Mouse (Mus musculus) MEL (cell line): ENCODE data around the gene Sptbn1. TPM values are rescaled to one million over a fixed set of nuclear protein-coding genes. Genes with fewer than 3 reads are reported as not detected.

Source experiments
- DNase-seq: peaks from one replicate; pipeline ENCODE4 v3.0.0; 2011; ENCODE audit warnings: low read depth, low spot score
- H3K27ac ChIP-seq: 2 replicates; pipeline ENCODE4 v1.5.1; 2012; ENCODE audit warnings: low read depth, mild to moderate bottlenecking, control low read depth, low read length, moderate library complexity; ENCODE audit not compliant: control insufficient read depth
- H3K27me3 ChIP-seq, 2 experiments: fragments of 150-350 bp in 1 of 2; sonication (generic) in 1 of 2; 2 replicates each; pipeline ENCODE4 v1.6.1; 2012; ENCODE audit warnings: low read length in 2 of 2, mild to moderate bottlenecking in 2 of 2, improper control_type of control experiment in 1 of 2, moderate library complexity in 1 of 2; ENCODE audit not compliant: insufficient read depth in 2 of 2, control insufficient read depth in 1 of 2
- H3K36me3 ChIP-seq, 2 experiments: 2 replicates each; pipeline ENCODE4 v1.6.1; 2012 to 2014; ENCODE audit warnings: low read length in 2 of 2, improper control_type of control experiment in 1 of 2, inconsistent platforms in 1 of 2, mild to moderate bottlenecking in 1 of 2; ENCODE audit not compliant: insufficient read depth in 2 of 2, control insufficient read depth in 1 of 2
- H3K4me1 ChIP-seq, 2 experiments: fragments of 150-350 bp in 1 of 2; sonication (generic) in 1 of 2; 2 replicates each; pipeline ENCODE4 v1.6.1; 2012; ENCODE audit warnings: low read length in 2 of 2, improper control_type of control experiment in 1 of 2, mild to moderate bottlenecking in 1 of 2; ENCODE audit not compliant: insufficient read depth in 2 of 2, control insufficient read depth in 1 of 2
- H3K4me3 ChIP-seq, 2 experiments: fragments of 150-350 bp in 1 of 2; sonication (generic) in 1 of 2; 2 replicates each; pipeline ENCODE4 v1.5.1; 2012; ENCODE audit warnings: low read depth in 2 of 2, low read length in 2 of 2, mild to moderate bottlenecking in 2 of 2, moderate library complexity in 2 of 2, control low read depth in 1 of 2, improper control_type of control experiment in 1 of 2; ENCODE audit not compliant: control insufficient read depth in 1 of 2, insufficient read depth in 1 of 2
- H3K79me2 ChIP-seq: 2 replicates; pipeline ENCODE4 v1.6.1; 2012; ENCODE audit warnings: mild to moderate bottlenecking, low read length, moderate library complexity; ENCODE audit not compliant: control insufficient read depth, poor library complexity, insufficient read depth
- H3K9ac ChIP-seq: 2 replicates; pipeline ENCODE4 v1.6.1; 2012; ENCODE audit warnings: low read depth, mild to moderate bottlenecking, control low read depth, low read length, moderate library complexity; ENCODE audit not compliant: control insufficient read depth, poor library complexity, severe bottlenecking
- H3K9me3 ChIP-seq: fragments of 150-350 bp; sonication (generic); replicated peaks from 2 replicates; pipeline ENCODE4 v1.6.1; 2012; ENCODE audit warnings: mild to moderate bottlenecking, low read length, improper control_type of control experiment, moderate library complexity; ENCODE audit not compliant: insufficient read depth
- BHLHE40 ChIP-seq: IDR thresholded peaks from 2 replicates; pipeline ENCODE4 v1.6.1; 2012; ENCODE audit warnings: low read depth, mild to moderate bottlenecking, inconsistent platforms, low read length, improper control_type of control experiment, borderline replicate concordance
- CHD1 ChIP-seq: IDR thresholded peaks from 2 replicates; pipeline ENCODE4 v1.6.1; 2012; ENCODE audit warnings: low read depth, mild to moderate bottlenecking, inconsistent platforms, low read length, improper control_type of control experiment
- CHD2 ChIP-seq: IDR thresholded peaks from 2 replicates; pipeline ENCODE4 v1.6.1; 2011; ENCODE audit warnings: low read length, improper control_type of control experiment
- CTCF ChIP-seq, 3 experiments: IDR thresholded peaks in 2 of 3; conservative IDR thresholded peaks in 1 of 3; 2 replicates each; pipeline ENCODE4 v1.5.1; 2011 to 2012; ENCODE audit warnings: low read length in 3 of 3, low read depth in 2 of 3, mild to moderate bottlenecking in 2 of 3, improper control_type of control experiment in 1 of 3, inconsistent platforms in 1 of 3, mixed read lengths in 1 of 3, moderate library complexity in 1 of 3; ENCODE audit not compliant: control insufficient read depth in 1 of 3, insufficient read depth in 1 of 3, poor library complexity in 1 of 3, severe bottlenecking in 1 of 3
- E2F4 ChIP-seq: IDR thresholded peaks from 2 replicates; pipeline ENCODE4 v1.6.1; 2011; ENCODE audit warnings: low read depth, low read length, improper control_type of control experiment, borderline replicate concordance
- ELF1 ChIP-seq: IDR thresholded peaks from 2 replicates; pipeline ENCODE4 v1.6.1; 2014; ENCODE audit warnings: low read depth, mild to moderate bottlenecking, inconsistent platforms, low read length, improper control_type of control experiment, moderate library complexity
- EP300 ChIP-seq, 2 experiments: IDR thresholded peaks; 2 replicates each; pipeline ENCODE4 v1.6.1; 2011; ENCODE audit warnings: improper control_type of control experiment in 2 of 2, low read length in 2 of 2, low read depth in 1 of 2, mild to moderate bottlenecking in 1 of 2
- ETS1 ChIP-seq: IDR thresholded peaks from 2 replicates; pipeline ENCODE4 v1.6.1; 2012; ENCODE audit warnings: low read depth, mild to moderate bottlenecking, inconsistent platforms, low read length, improper control_type of control experiment, moderate library complexity
- GATA1 ChIP-seq: IDR thresholded peaks from 2 replicates; pipeline ENCODE4 v1.6.1; 2011; ENCODE audit warnings: low read depth, low read length, improper control_type of control experiment
- HCFC1 ChIP-seq: IDR thresholded peaks from 2 replicates; pipeline ENCODE4 v1.6.1; 2012; ENCODE audit warnings: low read depth, mild to moderate bottlenecking, inconsistent platforms, low read length, improper control_type of control experiment, moderate library complexity
- JUND ChIP-seq: IDR thresholded peaks from 2 replicates; pipeline ENCODE4 v1.6.1; 2011; ENCODE audit warnings: low read depth, mild to moderate bottlenecking, improper control_type of control experiment, low read length
- KAT2A ChIP-seq: conservative IDR thresholded peaks from 2 replicates; pipeline ENCODE4 v1.6.1; 2012; ENCODE audit warnings: low read depth, low read length, improper control_type of control experiment, inconsistent platforms
- MAFK ChIP-seq: IDR thresholded peaks from 2 replicates; pipeline ENCODE4 v1.6.1; 2011; ENCODE audit warnings: low read depth, mild to moderate bottlenecking, low read length, improper control_type of control experiment, borderline replicate concordance
- MAX ChIP-seq: IDR thresholded peaks from 2 replicates; pipeline ENCODE4 v1.6.1; 2011; ENCODE audit warnings: low read length, improper control_type of control experiment
- MAZ ChIP-seq: IDR thresholded peaks from 2 replicates; pipeline ENCODE4 v1.6.1; 2012; ENCODE audit warnings: low read depth, mild to moderate bottlenecking, inconsistent platforms, low read length, improper control_type of control experiment
- MXI1 ChIP-seq: IDR thresholded peaks from 2 replicates; pipeline ENCODE4 v1.6.1; 2011; ENCODE audit warnings: mild to moderate bottlenecking, low read depth, low read length, improper control_type of control experiment
- MYB ChIP-seq: IDR thresholded peaks from 2 replicates; pipeline ENCODE4 v1.6.1; 2011; ENCODE audit warnings: mild to moderate bottlenecking, low read depth, low read length, improper control_type of control experiment
- MYC ChIP-seq: IDR thresholded peaks from 2 replicates; pipeline ENCODE4 v1.6.1; 2011; ENCODE audit warnings: low read depth, mild to moderate bottlenecking, low read length, improper control_type of control experiment, moderate library complexity
- NELFE ChIP-seq: IDR thresholded peaks from 2 replicates; pipeline ENCODE4 v1.6.1; 2011; ENCODE audit warnings: low read depth, low read length, improper control_type of control experiment
- NRF1 ChIP-seq: IDR thresholded peaks from 2 replicates; pipeline ENCODE4 v1.6.1; 2014; ENCODE audit warnings: low read depth, mild to moderate bottlenecking, inconsistent platforms, low read length, improper control_type of control experiment, moderate library complexity; ENCODE audit not compliant: poor library complexity, insufficient read depth, severe bottlenecking
- POLR2A ChIP-seq, 2 experiments: IDR thresholded peaks; 2 replicates each; pipeline ENCODE4 v1.6.1; 2011 to 2012; ENCODE audit warnings: low read length in 2 of 2, mild to moderate bottlenecking in 2 of 2, control low read depth in 1 of 2, improper control_type of control experiment in 1 of 2, low read depth in 1 of 2, moderate library complexity in 1 of 2; ENCODE audit not compliant: control insufficient read depth in 1 of 2, insufficient read depth in 1 of 2, poor library complexity in 1 of 2
- POLR2AphosphoS5 ChIP-seq: IDR thresholded peaks from 2 replicates; pipeline ENCODE4 v1.6.1; 2012; ENCODE audit warnings: low read depth, borderline replicate concordance, mild to moderate bottlenecking, inconsistent platforms, low read length, moderate library complexity, mixed read lengths
- RAD21 ChIP-seq: IDR thresholded peaks from 2 replicates; pipeline ENCODE4 v1.6.1; 2011; ENCODE audit warnings: mild to moderate bottlenecking, low read depth, low read length, improper control_type of control experiment
- RCOR1 ChIP-seq: IDR thresholded peaks from 2 replicates; pipeline ENCODE4 v1.6.1; 2012; ENCODE audit warnings: low read depth, mild to moderate bottlenecking, inconsistent platforms, low read length, improper control_type of control experiment
- SIN3A ChIP-seq: IDR thresholded peaks from 2 replicates; pipeline ENCODE4 v1.6.1; 2012; ENCODE audit warnings: low read length, improper control_type of control experiment, inconsistent platforms
- SMC3 ChIP-seq: IDR thresholded peaks from 2 replicates; pipeline ENCODE4 v1.6.1; 2011; ENCODE audit warnings: low read depth, low read length, improper control_type of control experiment
- TAL1 ChIP-seq: IDR thresholded peaks from 2 replicates; pipeline ENCODE4 v1.6.1; 2012; ENCODE audit warnings: mild to moderate bottlenecking, inconsistent platforms, low read length, moderate library complexity, mixed read lengths
- TBP ChIP-seq: IDR thresholded peaks from 2 replicates; pipeline ENCODE4 v1.8.0; 2011; ENCODE audit warnings: low read depth, low read length, improper control_type of control experiment
- TCF12 ChIP-seq: IDR thresholded peaks from 2 replicates; pipeline ENCODE4 v1.6.1; 2014; ENCODE audit warnings: low read depth, mild to moderate bottlenecking, inconsistent platforms, low read length, improper control_type of control experiment, moderate library complexity
- UBTF ChIP-seq: IDR thresholded peaks from 2 replicates; pipeline ENCODE4 v1.6.1; 2012; ENCODE audit warnings: low read depth, mild to moderate bottlenecking, inconsistent platforms, low read length, improper control_type of control experiment, moderate library complexity, borderline replicate concordance; ENCODE audit not compliant: insufficient read depth
- USF1 ChIP-seq: IDR thresholded peaks from 2 replicates; pipeline ENCODE4 v1.6.1; 2014; ENCODE audit warnings: low read depth, mild to moderate bottlenecking, inconsistent platforms, low read length, improper control_type of control experiment, moderate library complexity
- USF2 ChIP-seq, 2 experiments: IDR thresholded peaks; 2 replicates each; pipeline ENCODE4 v1.6.1; 2011 to 2012; ENCODE audit warnings: improper control_type of control experiment in 2 of 2, low read length in 2 of 2, borderline replicate concordance in 1 of 2, inconsistent platforms in 1 of 2, low read depth in 1 of 2, mild to moderate bottlenecking in 1 of 2; ENCODE audit not compliant: insufficient read depth in 1 of 2
- ZC3H11A ChIP-seq: IDR thresholded peaks from 2 replicates; pipeline ENCODE4 v1.6.1; 2012; ENCODE audit warnings: low read depth, mild to moderate bottlenecking, inconsistent platforms, low read length, improper control_type of control experiment
- ZKSCAN1 ChIP-seq: IDR thresholded peaks from 2 replicates; pipeline ENCODE4 v1.6.1; 2012; ENCODE audit warnings: low read depth, mild to moderate bottlenecking, inconsistent platforms, low read length, improper control_type of control experiment, moderate library complexity
- ZMIZ1 ChIP-seq: IDR thresholded peaks from 2 replicates; pipeline ENCODE4 v1.6.1; 2012; ENCODE audit warnings: low read depth, mild to moderate bottlenecking, inconsistent platforms, low read length, improper control_type of control experiment, moderate library complexity
- ZNF384 ChIP-seq: IDR thresholded peaks from 2 replicates; pipeline ENCODE4 v1.6.1; 2012; ENCODE audit warnings: low read depth, mild to moderate bottlenecking, inconsistent platforms, low read length, improper control_type of control experiment
- polyA plus RNA-seq, 2 experiments: library from polyadenylated mRNA; stranded (reverse) in 1 of 2; unstranded in 1 of 2; fragments of >175 nt in 1 of 2; fragments of >200 nt in 1 of 2; gene quantifications; 2 replicates each; pipeline versions ENCODE4 v1.2.1 to v1.2.4; 2012; ENCODE audit warnings: low replicate concordance in 2 of 2, low read depth in 1 of 2; ENCODE audit not compliant: insufficient read length in 2 of 2, insufficient read depth in 1 of 2, missing spikeins in 1 of 2
- total RNA-seq: library from RNA; depleted of rRNA; stranded (reverse); fragments of 300-350 nt; gene quantifications from 2 replicates; pipeline ENCODE4 v1.2.3, GENCODE M21; 2012

Gene Sptbn1
- total and polyA plus RNA-seq, 3 experiments: 14.6 to 20.2 TPM; not detected in 1

DNA sequence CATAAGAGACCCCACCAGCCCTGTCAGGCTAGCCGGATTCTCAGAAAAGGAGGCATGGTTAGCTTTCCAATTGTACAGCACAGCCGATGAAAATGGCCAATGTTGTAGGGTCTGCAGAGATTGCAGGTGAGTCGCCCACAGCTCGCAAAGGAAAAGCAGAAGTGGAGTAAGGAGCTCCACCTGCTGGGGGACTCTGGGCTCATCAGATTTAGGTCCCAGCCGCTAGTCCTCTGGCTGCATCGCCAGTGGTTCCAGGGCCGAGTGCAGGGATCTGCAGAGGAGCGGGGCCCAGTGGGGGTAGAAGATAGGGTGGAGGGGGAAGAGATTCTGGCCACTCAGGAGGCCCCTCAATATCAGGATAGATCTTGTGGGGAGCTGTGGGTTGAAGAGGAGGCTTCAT is 210.7 kb downstream of the Sptbn1 start:
- TF ChIP-seq USF1 (no peak), TBP (no peak), SIN3A (no peak), CHD2 (no peak), USF2 (IDR thresholded peaks at IDR 0.05; ENCODE audit: borderline replicate concordance in 1 of 2, insufficient read depth in 1 of 2, low read depth in 1 of 2, low read length in 2 of 2) (no peak), HCFC1 (no peak), E2F4 (no peak), SMC3 (peak; percentile 90), BHLHE40 (no peak), JUND (no peak), UBTF (no peak), POLR2AphosphoS5 (no peak), POLR2A (IDR thresholded peaks at IDR 0.05; ENCODE audit: control insufficient read depth in 1 of 2, insufficient read depth in 1 of 2, low read depth in 1 of 2, low read length in 2 of 2, poor library complexity in 1 of 2) (no peak), ZC3H11A (peak; percentile 72), MAX (no peak), KAT2A (no peak), MYB (no peak), ZKSCAN1 (no peak), MYC (no peak), RAD21 (peak; percentile 75), TAL1 (no peak), ETS1 (no peak), NRF1 (0 out of 2 replicates have a peak, but pooled peaks have one; percentile 10), CTCF (IDR thresholded peaks at IDR 0.05 in 2 of 3, conservative IDR thresholded peaks at IDR 0.05 in 1 of 3; ENCODE audit: control insufficient read depth in 1 of 3, insufficient read depth in 1 of 3, low read depth in 2 of 3, low read length in 3 of 3, poor library complexity in 1 of 3, severe bottlenecking in 1 of 3) (peak; percentile 40 to 85 (median 81)), RCOR1 (peak; percentile 61; the same call in 1 of the 2 replicates), NELFE (no peak), TCF12 (no peak), MXI1 (no peak), MAZ (no peak), ZMIZ1 (no peak), GATA1 (no peak), MAFK (no peak), CHD1 (no peak), EP300 (IDR thresholded peaks at IDR 0.05; ENCODE audit: low read depth in 1 of 2, low read length in 2 of 2) (no peak), ZNF384 (no peak), ELF1 (no peak)
- Histone ChIP-seq H3K27me3 (peaks cover 0 to 2% of the 10 kb centered on the region in 2 experiments; a peak in 1 of 4 replicates), H3K9ac (peak overlapping the region; percentile 19; the same call in 1 of the 2 replicates), H3K4me1 (peaks cover 0 to 4% of the 10 kb centered on the region in 2 experiments; a peak in 1 of 4 replicates), H3K27ac (no peak overlapping the region), H3K36me3 (no peaks in the 10 kb centered on the region), H3K9me3 (no peaks in the 10 kb centered on the region), H3K79me2 (no peaks in the 10 kb centered on the region), H3K4me3 (peak overlapping the region; percentile 36 to 53)
- peak; percentile 80 for DNase-seq
